Mouse (Mus musculus): ENCODE measurements around the gene Slc35g2.

- TF ChIP-seq POLR2A (IDR thresholded peaks at IDR 0.05; ENCODE audit: extremely low read depth, insufficient read depth, low read length) (no peak), CTCF (IDR thresholded peaks at IDR 0.05; ENCODE audit: low read depth, low read length) (no peak)
Observed at GRCm38 (mm10) chr9:100506652-100507051, 64.2 kb downstream of the Slc35g2 start.

Data from liver, adult 2 months (tissue).